Mouse (Mus musculus): ENCODE results near the gene Vwa7. TPM values are rescaled to one million over a fixed set of nuclear protein-coding genes. Genes with fewer than 3 reads are reported as not detected.

Vwa7 gene
- polyA plus RNA-seq, 1 experiment from 2014 or later, result 0.06 TPM

- Histone ChIP-seq H3K79me2 (ENCODE audit: inconsistent target) (peaks cover 61% of the 10 kb centered on the region), H3K27ac (peak overlapping the region; percentile 98), H3K36me3 (ENCODE audit: inconsistent target) (peaks cover 45% of the 10 kb centered on the region), H3K4me3 (ENCODE audit: inconsistent target) (peak overlapping the region; percentile 94)
- WGBS (ENCODE audit: missing documents), result 79% methylated on average over 7 of the region's 12 CpGs
These were observed 36.0 kb downstream of the Vwa7 start for GRCm38 (mm10) chr17:35052271-35052798.

DNA sequence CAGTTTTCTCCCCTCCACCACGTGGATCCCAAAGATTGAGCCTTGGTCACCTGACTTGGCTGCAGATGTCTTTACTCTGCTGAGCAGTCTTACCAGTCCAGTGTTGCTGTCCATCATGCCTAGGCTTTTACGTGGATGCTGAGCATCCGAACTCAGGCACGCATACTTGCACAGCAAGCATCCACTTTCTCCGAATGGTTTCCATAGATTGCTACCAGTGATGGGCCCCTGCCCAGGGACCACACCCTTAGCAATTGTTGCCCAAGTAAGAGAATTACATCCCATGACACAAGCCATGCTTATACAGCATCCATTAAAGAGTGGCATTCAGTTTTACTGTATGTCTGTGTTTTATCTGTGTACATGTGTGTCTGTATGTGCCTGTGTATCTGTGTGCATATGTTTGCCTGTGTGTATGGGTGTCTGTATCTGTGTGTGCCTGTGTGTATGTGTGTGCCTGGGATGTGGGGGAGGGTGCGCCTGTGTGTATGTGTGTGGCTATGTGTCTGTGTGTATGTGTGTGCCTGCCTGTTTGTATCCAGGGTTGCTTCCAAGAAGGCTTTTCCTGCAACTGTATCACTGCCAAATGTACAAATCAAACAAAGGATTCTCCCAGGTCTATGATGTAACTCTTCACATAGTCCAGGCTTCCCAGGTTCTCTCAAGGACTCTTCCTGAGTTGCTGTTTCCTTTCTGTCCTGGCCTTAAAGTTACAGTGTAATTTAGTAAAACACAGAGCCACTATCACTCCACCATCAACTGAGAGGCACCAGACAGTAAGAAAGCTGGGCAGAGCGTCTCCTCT lies 39.5 kb downstream of the Vwa7 start:
- 89% methylated on average over 7 of the region's 7 CpGs for WGBS (ENCODE audit: missing documents)
- peaks cover 50% of the 10 kb centered on the region for H3K79me2 ChIP-seq (ENCODE audit: inconsistent target)
- H3K27ac ChIP-seq, result no peak overlapping the region
- H3K36me3 ChIP-seq (ENCODE audit: inconsistent target), result peaks cover 57% of the 10 kb centered on the region
- H3K4me3 ChIP-seq (ENCODE audit: inconsistent target), result no peak overlapping the region

DNA sequence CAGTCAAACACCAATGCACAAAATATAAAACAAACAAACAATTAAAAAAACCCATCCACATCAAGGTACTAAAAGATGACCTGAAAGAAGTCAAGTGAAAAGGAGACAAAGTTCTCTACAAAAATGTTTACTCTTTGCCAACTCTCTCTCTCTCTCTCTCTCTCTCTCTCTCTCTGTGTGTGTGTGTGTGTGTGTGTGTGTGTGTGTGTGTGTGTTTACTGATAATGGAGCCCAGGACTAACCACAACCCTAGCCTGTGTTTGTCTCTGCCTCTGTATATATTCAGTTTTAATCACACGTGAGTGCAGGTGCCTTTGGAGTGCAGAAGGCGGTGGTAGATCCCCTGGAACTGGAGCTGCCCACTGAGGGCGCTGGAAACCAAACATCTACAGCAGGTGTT lies 40.7 kb downstream of the Vwa7 start:
- peaks cover 57% of the 10 kb centered on the region for H3K36me3 ChIP-seq (ENCODE audit: inconsistent target)
- H3K4me3 ChIP-seq (ENCODE audit: inconsistent target), result no peak overlapping the region
- peaks cover 38% of the 10 kb centered on the region for H3K79me2 ChIP-seq (ENCODE audit: inconsistent target)
- WGBS (ENCODE audit: missing documents), result 87% methylated on average over 3 of the region's 3 CpGs
- no peak overlapping the region for H3K27ac ChIP-seq

DNA sequence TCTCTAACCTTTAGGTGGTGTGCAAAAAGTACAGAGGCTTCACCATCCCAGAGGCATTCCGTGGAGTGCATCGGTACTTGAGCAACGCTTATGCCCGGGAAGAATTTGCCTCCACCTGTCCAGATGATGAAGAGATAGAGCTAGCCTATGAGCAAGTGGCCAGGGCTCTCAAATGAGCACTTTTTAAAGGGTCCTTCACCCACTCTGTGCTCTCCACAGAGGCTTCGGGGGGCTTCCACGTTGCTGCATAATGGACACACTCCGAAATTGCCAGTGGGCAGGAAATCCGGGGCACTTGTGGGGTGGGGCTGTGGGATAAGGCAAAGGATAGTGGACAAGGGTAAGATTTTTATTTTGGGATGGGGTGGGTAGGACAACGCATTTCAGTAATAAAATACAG lies 41.9 kb downstream of the Vwa7 start:
- 82% methylated on average over 9 of the region's 9 CpGs for WGBS (ENCODE audit: missing documents)
- no peak overlapping the region for H3K4me3 ChIP-seq (ENCODE audit: inconsistent target)
- peaks cover 25% of the 10 kb centered on the region for H3K79me2 ChIP-seq (ENCODE audit: inconsistent target)
- H3K27ac ChIP-seq, result no peak overlapping the region
- peaks cover 46% of the 10 kb centered on the region for H3K36me3 ChIP-seq (ENCODE audit: inconsistent target)

DNA sequence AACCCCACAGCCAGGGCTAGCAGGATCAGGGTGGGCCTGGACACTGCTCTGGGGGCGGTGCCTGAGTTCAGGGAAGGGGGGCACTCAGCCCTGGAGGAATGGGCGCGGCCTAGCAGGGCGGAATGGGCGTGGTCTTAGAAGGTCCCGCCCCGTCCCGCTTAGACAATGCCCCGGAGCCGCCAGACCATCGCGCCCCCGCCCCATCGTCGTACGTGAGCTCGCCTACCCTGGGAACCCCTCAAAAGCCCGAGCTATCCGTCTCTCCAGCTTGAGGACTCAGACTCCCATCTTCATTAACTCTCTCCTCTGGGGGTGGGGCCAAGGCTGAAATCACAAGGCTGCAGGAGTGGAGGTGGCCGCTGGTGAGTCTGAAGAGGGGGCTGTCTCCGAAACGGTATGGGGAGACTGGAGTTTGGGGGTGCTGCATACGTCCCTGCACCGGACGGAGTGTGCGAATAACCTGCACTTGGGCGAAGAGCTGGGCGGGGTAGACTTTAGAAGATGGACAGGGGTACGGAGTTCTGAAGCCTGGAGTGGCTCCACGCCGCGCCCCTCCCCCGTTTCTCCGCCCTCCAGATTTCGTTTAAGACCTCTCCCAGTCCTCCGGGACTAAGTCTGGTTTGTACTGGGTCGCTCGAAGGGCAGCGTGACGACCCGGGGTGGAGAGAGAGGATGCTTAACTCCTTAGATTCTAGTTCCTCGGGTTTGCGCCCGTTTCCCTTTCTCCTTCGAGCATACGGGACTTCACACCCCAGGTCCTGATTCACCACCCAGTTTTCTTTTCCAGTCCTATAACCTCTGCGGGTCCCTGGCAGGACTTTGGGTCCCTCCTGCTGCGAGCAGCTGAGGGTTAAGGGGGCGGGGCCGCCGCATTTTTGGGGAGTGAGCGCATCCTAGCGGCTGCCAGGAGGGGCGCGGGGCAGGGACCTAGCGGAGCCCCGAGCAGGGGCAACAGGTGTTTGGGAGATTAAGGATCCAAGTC lies 42.8 kb downstream of the Vwa7 start, which contains the start of gene Ddah2:
Gene Ddah2 (plus strand): TSS at position 125 of the 982 bp plus-strand sequence.
- peaks cover 37% of the 10 kb centered on the region for H3K36me3 ChIP-seq (ENCODE audit: inconsistent target)
- peak within 1 kb of the TSS; percentile 35 for H3K27ac ChIP-seq
- 3% methylated on average over 48 of the region's 57 CpGs for WGBS (ENCODE audit: missing documents)
- H3K4me3 ChIP-seq (ENCODE audit: inconsistent target), result peak within 1 kb of the TSS; percentile 37
- H3K79me2 ChIP-seq (ENCODE audit: inconsistent target), result peaks cover 17% of the 10 kb centered on the region

DNA sequence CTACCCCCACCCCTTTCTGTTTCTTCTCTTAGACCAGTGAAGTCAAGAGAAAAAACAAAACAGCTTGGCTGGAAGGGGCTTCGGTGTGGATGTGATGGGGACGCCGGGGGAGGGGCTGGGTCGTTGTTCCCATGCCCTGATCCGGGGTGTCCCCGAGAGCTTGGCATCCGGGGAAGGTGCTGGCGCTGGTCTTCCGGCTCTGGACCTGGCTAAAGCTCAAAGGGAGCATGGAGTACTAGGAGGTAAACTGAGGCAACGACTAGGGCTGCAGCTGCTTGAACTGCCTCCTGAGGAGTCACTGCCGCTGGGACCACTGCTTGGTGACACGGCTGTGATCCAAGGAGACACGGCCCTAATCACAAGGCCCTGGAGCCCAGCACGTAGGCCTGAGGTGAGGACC lies 43.7 kb downstream of the Vwa7 start:
- peaks cover 8% of the 10 kb centered on the region for H3K79me2 ChIP-seq (ENCODE audit: inconsistent target)
- no peak overlapping the region for H3K27ac ChIP-seq
- no peak overlapping the region for H3K4me3 ChIP-seq (ENCODE audit: inconsistent target)
- WGBS (ENCODE audit: missing documents), result 68% methylated on average over 13 of the region's 14 CpGs
- peaks cover 28% of the 10 kb centered on the region for H3K36me3 ChIP-seq (ENCODE audit: inconsistent target)

GRCm38 (mm10) chr17:35060737-35061297 lies 44.4 kb downstream of the Vwa7 start:
- H3K4me3 ChIP-seq (ENCODE audit: inconsistent target), result no peak overlapping the region
- no peak overlapping the region for H3K27ac ChIP-seq
- peaks cover 21% of the 10 kb centered on the region for H3K36me3 ChIP-seq (ENCODE audit: inconsistent target)
- H3K79me2 ChIP-seq (ENCODE audit: inconsistent target), result peaks cover under 1% of the 10 kb centered on the region; the same call in 1 of the 2 replicates
- 82% methylated on average over 16 of the region's 22 CpGs for WGBS (ENCODE audit: missing documents)

GRCm38 (mm10) chr17:35061299-35061698 lies 44.9 kb downstream of the Vwa7 start:
- 98% methylated on average over 8 of the region's 8 CpGs for WGBS (ENCODE audit: missing documents)
- no peak overlapping the region for H3K4me3 ChIP-seq (ENCODE audit: inconsistent target)
- H3K27ac ChIP-seq, result no peak overlapping the region
- H3K36me3 ChIP-seq (ENCODE audit: inconsistent target), result peaks cover 16% of the 10 kb centered on the region; the same call in 1 of the 2 replicates
- H3K79me2 ChIP-seq (ENCODE audit: inconsistent target), result no peaks in the 10 kb centered on the region

GRCm38 (mm10) chr17:35063466-35063865 lies 47.1 kb downstream of the Vwa7 start:
- H3K4me3 ChIP-seq (ENCODE audit: inconsistent target), result no peak overlapping the region
- WGBS (ENCODE audit: missing documents), result 100% methylated on average over 3 of the region's 3 CpGs
- H3K79me2 ChIP-seq (ENCODE audit: inconsistent target), result no peaks in the 10 kb centered on the region
- peaks cover 1% of the 10 kb centered on the region; the same call in 1 of the 2 replicates for H3K36me3 ChIP-seq (ENCODE audit: inconsistent target)
- no peak overlapping the region for H3K27ac ChIP-seq

GRCm38 (mm10) chr17:35064378-35064877 lies 48.0 kb downstream of the Vwa7 start:
- no peaks in the 10 kb centered on the region for H3K79me2 ChIP-seq (ENCODE audit: inconsistent target)
- no peak overlapping the region for H3K27ac ChIP-seq
- peak overlapping the region; percentile 10; the same call in 1 of the 2 replicates for H3K4me3 ChIP-seq (ENCODE audit: inconsistent target)
- no peaks in the 10 kb centered on the region for H3K36me3 ChIP-seq (ENCODE audit: inconsistent target)
- WGBS (ENCODE audit: missing documents), result 72% methylated on average over 10 of the region's 10 CpGs

DNA sequence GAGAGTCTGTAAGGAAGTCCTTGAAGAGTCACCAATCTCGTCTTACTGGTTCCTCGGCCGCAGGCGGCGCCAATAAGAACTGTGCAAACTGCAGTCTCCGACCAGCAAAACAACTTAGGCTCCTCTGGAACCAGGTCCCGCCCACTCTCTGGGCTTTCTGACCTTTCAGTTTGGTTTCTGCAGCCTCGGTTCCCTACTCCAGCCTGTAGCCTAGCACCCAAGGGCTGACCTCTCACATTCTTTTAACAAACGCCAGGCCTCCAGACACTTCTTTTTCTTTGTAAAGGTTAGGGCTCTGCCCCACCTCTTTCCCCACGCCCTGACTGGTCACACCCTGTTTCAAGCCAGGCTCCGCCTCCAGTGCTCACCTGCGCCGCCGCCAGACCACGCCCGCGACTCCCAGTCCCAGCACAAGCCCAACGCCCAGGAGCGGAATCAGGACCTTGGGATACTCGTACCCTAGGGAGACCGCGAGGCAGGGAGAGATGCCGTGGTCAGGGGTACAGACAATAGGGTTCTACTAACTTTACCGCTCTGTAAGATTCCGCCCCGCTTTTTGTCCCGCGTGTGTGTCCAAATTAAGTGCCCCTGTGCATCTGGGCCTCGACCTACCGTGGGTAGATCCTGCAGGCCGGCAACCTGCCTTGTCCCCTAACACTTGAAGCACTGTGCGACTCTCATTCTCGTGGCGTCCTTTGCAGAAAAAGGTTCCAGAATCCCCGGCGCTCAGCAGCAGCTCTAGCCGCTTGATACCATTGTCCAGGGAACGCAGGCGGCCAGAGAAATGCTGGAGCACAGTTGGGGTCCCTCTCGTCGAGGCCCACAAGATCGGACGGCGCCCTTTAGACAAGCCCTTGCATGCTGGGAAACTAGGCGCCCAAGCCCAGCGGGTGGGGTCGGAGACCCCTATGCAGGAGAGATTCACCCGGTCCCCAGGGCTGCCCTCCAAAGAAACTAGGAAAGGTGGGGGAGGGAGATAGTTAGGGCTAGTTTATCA lies 48.9 kb downstream of the Vwa7 start, which contains the start of gene Ly6g6c:
Gene Ly6g6c (plus strand): TSS at position 438 of the 997 bp plus-strand sequence.
- Histone ChIP-seq H3K36me3 (ENCODE audit: inconsistent target) (no peaks in the 10 kb centered on the region), H3K27ac (no peak within 1 kb of the TSS), H3K4me3 (ENCODE audit: inconsistent target) (peak within 1 kb of the TSS; percentile 10; the same call in 1 of the 2 replicates), H3K79me2 (ENCODE audit: inconsistent target) (no peaks in the 10 kb centered on the region)
- WGBS (ENCODE audit: missing documents), result 4% methylated on average over 47 of the region's 48 CpGs

DNA sequence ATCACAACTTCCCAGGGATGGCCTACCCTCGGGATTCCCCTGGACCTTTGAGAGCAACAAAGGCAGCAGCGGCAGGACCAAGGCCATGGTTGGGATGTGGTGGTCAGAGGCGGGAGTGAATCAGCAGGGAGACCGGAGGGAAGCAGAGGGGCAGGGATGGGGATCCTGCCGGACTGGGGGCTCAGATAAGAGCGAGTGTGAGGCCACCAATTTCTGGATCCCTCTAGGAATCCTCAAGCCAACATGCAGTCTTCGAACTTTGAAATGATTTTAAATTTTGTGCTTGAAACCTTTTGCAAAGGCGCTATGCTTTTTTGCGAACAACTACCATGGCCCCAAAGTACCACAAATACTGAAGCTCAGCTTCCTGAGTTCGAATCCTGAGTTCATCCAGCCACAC lies 49.7 kb downstream of the Vwa7 start, which contains the start of gene Mpig6b:
Gene Mpig6b (minus strand): TSS at position 101 of the 400 bp plus-strand sequence.
- H3K79me2 ChIP-seq (ENCODE audit: inconsistent target), result no peaks in the 10 kb centered on the region
- whole genome bisulfite sequencing (ENCODE audit: missing documents), result 82% methylated on average over 8 of the region's 10 CpGs

More for the DNA sequence above, 49.7 kb downstream of the Vwa7 start, which contains the start of gene Mpig6b:
- H3K36me3 ChIP-seq (ENCODE audit: inconsistent target), result no peaks in the 10 kb centered on the region
- no peak within 1 kb of the TSS for H3K27ac ChIP-seq
- peak within 1 kb of the TSS; percentile 10; the same call in 1 of the 2 replicates for H3K4me3 ChIP-seq (ENCODE audit: inconsistent target)
